Mouse (Mus musculus): ENCODE results near the gene Def8.

Def8 gene

GRCm38 (mm10) chr8:123423441-123423840, at the start of gene Def8:
Gene Def8, plus strand, starts transcription at chr8:123423527.
- no peak for DNase-seq (ENCODE audit: low spot score)

- DNase-seq (ENCODE audit: low spot score): peak; percentile 90
Measured at GRCm38 (mm10) chr8:123374239-123374578, 49.1 kb upstream of the Def8 start.

GRCm38 (mm10) chr8:123375701-123376100, 47.6 kb upstream of the Def8 start:
- DNase-seq (ENCODE audit: low spot score): no peak

- no peak for DNase-seq (ENCODE audit: low spot score)
Measured at GRCm38 (mm10) chr8:123376106-123376505, 47.2 kb upstream of the Def8 start.

- DNase-seq (ENCODE audit: low spot score): no peak
Measured at GRCm38 (mm10) chr8:123381711-123382110, 41.6 kb upstream of the Def8 start.

- no peak for DNase-seq (ENCODE audit: low spot score)
Measured at GRCm38 (mm10) chr8:123382516-123382915, 40.8 kb upstream of the Def8 start.

GRCm38 (mm10) chr8:123384883-123385540, 38.3 kb upstream of the Def8 start:
- DNase-seq (ENCODE audit: low spot score): peak; percentile 38

GRCm38 (mm10) chr8:123387041-123387440, 36.3 kb upstream of the Def8 start:
- no peak for DNase-seq (ENCODE audit: low spot score)

- no peak for DNase-seq (ENCODE audit: low spot score)
Measured at GRCm38 (mm10) chr8:123387801-123388200, 35.5 kb upstream of the Def8 start.

GRCm38 (mm10) chr8:123389026-123389425, 34.3 kb upstream of the Def8 start:
- no peak for DNase-seq (ENCODE audit: low spot score)

- no peak for DNase-seq (ENCODE audit: low spot score)
Measured at GRCm38 (mm10) chr8:123398308-123398707, 25.0 kb upstream of the Def8 start.

GRCm38 (mm10) chr8:123401936-123402335, 21.4 kb upstream of the Def8 start:
- no peak for DNase-seq (ENCODE audit: low spot score)

GRCm38 (mm10) chr8:123402730-123403326, 20.5 kb upstream of the Def8 start:
- DNase-seq (ENCODE audit: low spot score): no peak

- DNase-seq (ENCODE audit: low spot score): no peak
Measured at GRCm38 (mm10) chr8:123404521-123404920, 18.8 kb upstream of the Def8 start.

- DNase-seq (ENCODE audit: low spot score): peak; percentile 67
Measured at GRCm38 (mm10) chr8:123406786-123407185, 16.5 kb upstream of the Def8 start, which contains the start of gene Mc1r. Gene Mc1r, plus strand, starts transcription at chr8:123407107.

GRCm38 (mm10) chr8:123407612-123408011, 15.7 kb upstream of the Def8 start:
- no peak for DNase-seq (ENCODE audit: low spot score)

- no peak for DNase-seq (ENCODE audit: low spot score)
Measured at GRCm38 (mm10) chr8:123408586-123409544, 14.5 kb upstream of the Def8 start.

GRCm38 (mm10) chr8:123410049-123410587, 13.2 kb upstream of the Def8 start:
- DNase-seq (ENCODE audit: low spot score): no peak

GRCm38 (mm10) chr8:123410788-123411187, 12.5 kb upstream of the Def8 start:
- DNase-seq (ENCODE audit: low spot score): no peak

GRCm38 (mm10) chr8:123411246-123411645, 12.1 kb upstream of the Def8 start, which contains the start of gene Tubb3:
Gene Tubb3, plus strand, starts transcription at chr8:123411424.
- DNase-seq (ENCODE audit: low spot score): peak; percentile 68

- no peak for DNase-seq (ENCODE audit: low spot score)
Measured at GRCm38 (mm10) chr8:123411781-123412327, 11.5 kb upstream of the Def8 start.

- no peak for DNase-seq (ENCODE audit: low spot score)
Measured at GRCm38 (mm10) chr8:123412560-123413170, 10.7 kb upstream of the Def8 start.
